Mouse (Mus musculus) stomach, postnatal 0 days (tissue): ENCODE results near the gene Syde2. TPM values are rescaled to one million over a fixed set of nuclear protein-coding genes. Genes with fewer than 3 reads are reported as not detected.

Source experiments
- ATAC-seq: fragments of 200-750 bp; cut with Nextera tagmentation; 2 replicates; pipeline ENCODE4 v1.8.0; 2017; ENCODE audit not compliant: low FRiP score, low TSS enrichment
- DNase-seq: peaks from one replicate; pipeline ENCODE4 v3.0.0-alpha.2; 2016; ENCODE audit warnings: low spot score
- H3K27ac ChIP-seq: fragments of 300-500 bp; sonication (generic); replicated peaks from 2 replicates; pipeline ENCODE4 v1.5.1; 2014; ENCODE audit warnings: mild to moderate bottlenecking, control low read depth
- H3K27me3 ChIP-seq: fragments of 300-500 bp; sonication (generic); 2 replicates; pipeline ENCODE4 v1.6.1; 2014; ENCODE audit warnings: low read length; ENCODE audit not compliant: control insufficient read depth, insufficient read depth
- H3K36me3 ChIP-seq: fragments of 300-500 bp; sonication (generic); 2 replicates; pipeline ENCODE4 v1.6.1; 2014; ENCODE audit warnings: low read length, mixed read lengths; ENCODE audit not compliant: control insufficient read depth, insufficient read depth
- H3K4me1 ChIP-seq: fragments of 300-500 bp; sonication (generic); replicated peaks from 2 replicates; pipeline ENCODE4 v1.6.1; 2014; ENCODE audit warnings: antibody characterized with exemption; ENCODE audit not compliant: control insufficient read depth, insufficient read depth
- H3K4me2 ChIP-seq: fragments of 300-500 bp; sonication (generic); replicated peaks from 2 replicates; pipeline ENCODE4 v1.6.1; 2014; ENCODE audit warnings: low read depth, mild to moderate bottlenecking, control low read depth, moderate library complexity
- H3K4me3 ChIP-seq: fragments of 300-500 bp; sonication (generic); 2 replicates; pipeline ENCODE4 v1.5.1; 2014; ENCODE audit warnings: low read depth, low read length, control low read depth
- H3K9ac ChIP-seq: fragments of 300-500 bp; sonication (generic); 2 replicates; pipeline ENCODE4 v1.6.1; 2014; ENCODE audit warnings: mild to moderate bottlenecking, low read length, control low read depth, mixed read lengths
- H3K9me3 ChIP-seq: fragments of 300-500 bp; sonication (generic); 2 replicates; pipeline ENCODE4 v1.6.1; 2016; ENCODE audit warnings: low read length; ENCODE audit not compliant: control insufficient read depth
- CTCF ChIP-seq: IDR thresholded peaks from 2 replicates; pipeline ENCODE4 v1.5.1; 2016; ENCODE audit warnings: antibody characterized with exemption, low read depth, mild to moderate bottlenecking, moderate library complexity
- EP300 ChIP-seq: optimal IDR thresholded peaks from 2 replicates; pipeline ENCODE3; 2016; ENCODE audit warnings: antibody characterized with exemption
- WGBS: fragments of 180-500 bp; shearing (Covaris S2); extraction: QIAGEN DNeasy Blood & Tissue Kit; methylation state at CpG from one replicate; pipeline ENCODE4 v1.1.7; 2014; 5-methylcytosine and 5-hydroxymethylcytosine counted together
- polyA plus RNA-seq: library from polyadenylated mRNA; unstranded; fragments of >200 nt; fragmentation: Nextera tagmentation; extraction: Ambion mirVana; gene quantifications from 2 replicates; pipeline ENCODE4 v1.2.1, GENCODE M21; 2015

Gene Syde2
- polyA plus RNA-seq, 1 experiment from 2014 or later, result 1.4 TPM

DNA sequence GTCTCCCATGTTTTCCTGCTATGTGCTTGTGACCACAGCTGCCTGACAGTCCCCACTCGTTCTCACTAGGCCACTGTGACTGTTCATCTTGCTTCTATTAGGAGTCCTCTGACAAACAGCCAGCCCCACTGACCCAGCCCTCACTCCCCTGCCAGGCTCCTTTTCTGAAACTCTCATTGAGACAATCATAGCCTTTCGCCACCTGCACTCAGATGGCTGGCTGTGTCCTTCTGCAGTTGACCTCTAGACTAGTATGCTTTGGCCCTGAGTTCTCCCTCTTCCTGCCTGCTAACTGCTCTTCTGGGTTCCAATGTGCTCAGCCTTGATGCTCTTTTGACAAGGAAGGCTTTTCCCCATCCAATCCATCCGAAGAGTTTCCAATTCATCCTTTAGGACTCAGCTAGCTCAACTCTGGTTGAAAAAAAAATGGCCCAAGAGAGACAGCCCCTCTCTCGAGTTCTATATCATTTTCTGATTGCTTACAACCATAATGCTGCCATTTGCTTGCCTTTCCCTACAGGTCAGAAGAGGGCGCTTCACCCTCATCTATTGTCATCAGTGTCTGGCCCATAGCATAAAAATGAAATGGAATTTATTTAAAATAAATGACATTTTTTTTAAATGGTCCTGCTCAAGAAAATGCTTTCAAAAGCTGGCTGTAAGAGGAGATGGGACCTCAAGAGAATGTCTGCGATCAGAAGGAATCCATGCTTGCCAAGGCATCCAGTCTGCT is 65.6 kb downstream of the Syde2 start:
- WGBS, result 67% methylated on average over 6 of the region's 6 CpGs
- H3K4me3 ChIP-seq, result no peak overlapping the region
- no peaks in the 10 kb centered on the region for H3K9me3 ChIP-seq
- no peak for DNase-seq
- H3K27ac ChIP-seq, result no peak overlapping the region
- H3K27me3 ChIP-seq, result no peaks in the 10 kb centered on the region
- H3K9ac ChIP-seq, result no peak overlapping the region
- no peak for ATAC-seq
- peak; percentile 36 for TF ChIP-seq CTCF
- TF ChIP-seq EP300, result no peak
- H3K36me3 ChIP-seq, result no peaks in the 10 kb centered on the region
- H3K4me2 ChIP-seq, result no peak overlapping the region
- no peaks in the 10 kb centered on the region; the same call in 1 of the 2 replicates for H3K4me1 ChIP-seq

GRCm38 (mm10) chr3:146053873-146054272 is 66.2 kb downstream of the Syde2 start:
- H3K9me3 ChIP-seq, result no peaks in the 10 kb centered on the region
- no peaks in the 10 kb centered on the region for H3K4me1 ChIP-seq
- H3K4me3 ChIP-seq, result no peak overlapping the region
- no peak overlapping the region for H3K27ac ChIP-seq
- no peak for DNase-seq
- H3K4me2 ChIP-seq, result no peak overlapping the region
- ATAC-seq, result no peak
- 80% methylated on average over 2 of the region's 2 CpGs for WGBS
- no peak for TF ChIP-seq EP300
- TF ChIP-seq CTCF, result no peak
- H3K9ac ChIP-seq, result no peak overlapping the region
- H3K27me3 ChIP-seq, result no peaks in the 10 kb centered on the region
- H3K36me3 ChIP-seq, result no peaks in the 10 kb centered on the region

- no peaks in the 10 kb centered on the region for H3K9me3 ChIP-seq
- H3K36me3 ChIP-seq, result no peaks in the 10 kb centered on the region
- H3K27ac ChIP-seq, result no peak overlapping the region
- no peak for DNase-seq
- no peaks in the 10 kb centered on the region for H3K4me1 ChIP-seq
- no peak for TF ChIP-seq CTCF
- no peak for TF ChIP-seq EP300
- ATAC-seq, result no peak
- H3K27me3 ChIP-seq, result no peaks in the 10 kb centered on the region
- no peak overlapping the region for H3K4me3 ChIP-seq
- no peak overlapping the region for H3K9ac ChIP-seq
- WGBS, result 75% methylated on average over 7 of the region's 7 CpGs
- no peak overlapping the region for H3K4me2 ChIP-seq
Observed at GRCm38 (mm10) chr3:146057131-146057530, 69.5 kb downstream of the Syde2 start.

GRCm38 (mm10) chr3:146058263-146058662 is 70.6 kb downstream of the Syde2 start:
- DNase-seq (peak; percentile 65), ATAC-seq (no peak; the same call in 1 of the 2 replicates)
- Histone ChIP-seq H3K9me3 (no peaks in the 10 kb centered on the region), H3K27ac (no peak overlapping the region), H3K4me2 (no peak overlapping the region), H3K4me3 (no peak overlapping the region), H3K36me3 (no peaks in the 10 kb centered on the region), H3K9ac (no peak overlapping the region), H3K4me1 (no peaks in the 10 kb centered on the region), H3K27me3 (no peaks in the 10 kb centered on the region)
- TF ChIP-seq EP300 (no peak), CTCF (peak; percentile 84)
- WGBS, result 12% methylated on average over 4 of the region's 4 CpGs

- Histone ChIP-seq H3K4me2 (no peak overlapping the region), H3K9me3 (no peaks in the 10 kb centered on the region), H3K4me3 (no peak overlapping the region), H3K4me1 (no peaks in the 10 kb centered on the region), H3K27ac (no peak overlapping the region), H3K27me3 (no peaks in the 10 kb centered on the region), H3K9ac (no peak overlapping the region), H3K36me3 (no peaks in the 10 kb centered on the region)
- no peak for TF ChIP-seq CTCF
- TF ChIP-seq EP300, result no peak
- ATAC-seq (no peak), DNase-seq (no peak)
- WGBS, result 71% methylated on average over 15 of the region's 15 CpGs
Observed at GRCm38 (mm10) chr3:146059356-146059926, 71.8 kb downstream of the Syde2 start.

GRCm38 (mm10) chr3:146063146-146063545 is 75.5 kb downstream of the Syde2 start:
- Histone ChIP-seq H3K9ac (no peak overlapping the region), H3K9me3 (no peaks in the 10 kb centered on the region), H3K27ac (no peak overlapping the region), H3K4me1 (no peaks in the 10 kb centered on the region), H3K4me2 (no peak overlapping the region), H3K27me3 (no peaks in the 10 kb centered on the region), H3K36me3 (no peaks in the 10 kb centered on the region), H3K4me3 (no peak overlapping the region)
- 77% methylated on average over 11 of the region's 11 CpGs for WGBS
- DNase-seq, result no peak
- TF ChIP-seq EP300 (no peak), CTCF (no peak)
- no peak for ATAC-seq
